Mouse (Mus musculus): ENCODE data around the gene Eef1akmt2. TPM values are rescaled to one million over a fixed set of nuclear protein-coding genes. Genes with fewer than 3 reads are reported as not detected.

Eef1akmt2 gene
- polyA plus RNA-seq (2014; fragmentation: Nextera tagmentation; extraction: Ambion mirVana): 66.5 and 73.7 TPM in 2 replicates

GRCm38 (mm10) chr7:132852173-132852844 is at the start of gene Eef1akmt2:
TSS of gene Eef1akmt2 (minus strand) at chr7:132852673.
- Histone ChIP-seq H3K36me3 (ENCODE audit: control insufficient read depth, insufficient read depth, low read length) (peaks cover 2% of the 10 kb centered on the region; the same call in 1 of the 2 replicates), H3K27ac (ENCODE audit: low read depth, low read length) (peak within 1 kb of the TSS; percentile 95), H3K4me1 (ENCODE audit: control insufficient read depth, insufficient read depth, low read length) (peaks cover 2% of the 10 kb centered on the region; the same call in 1 of the 2 replicates), H3K9me3 (ENCODE audit: control insufficient read depth, low read length) (no peaks in the 10 kb centered on the region), H3K27me3 (ENCODE audit: control insufficient read depth, insufficient read depth, low read length) (no peaks in the 10 kb centered on the region), H3K9ac (ENCODE audit: low read length) (peak within 1 kb of the TSS; percentile 96), H3K4me2 (ENCODE audit: low read depth) (peak within 1 kb of the TSS; percentile 61), H3K4me3 (ENCODE audit: low read depth, low read length) (peak within 1 kb of the TSS; percentile 65)
- under 1% methylated on average over 37 of the region's 37 CpGs for WGBS
- ATAC-seq (ENCODE audit: insufficient read depth, low FRiP score, low TSS enrichment): peak; percentile 95
- DNase-seq (ENCODE audit: low spot score): peak; percentile 91

DNA sequence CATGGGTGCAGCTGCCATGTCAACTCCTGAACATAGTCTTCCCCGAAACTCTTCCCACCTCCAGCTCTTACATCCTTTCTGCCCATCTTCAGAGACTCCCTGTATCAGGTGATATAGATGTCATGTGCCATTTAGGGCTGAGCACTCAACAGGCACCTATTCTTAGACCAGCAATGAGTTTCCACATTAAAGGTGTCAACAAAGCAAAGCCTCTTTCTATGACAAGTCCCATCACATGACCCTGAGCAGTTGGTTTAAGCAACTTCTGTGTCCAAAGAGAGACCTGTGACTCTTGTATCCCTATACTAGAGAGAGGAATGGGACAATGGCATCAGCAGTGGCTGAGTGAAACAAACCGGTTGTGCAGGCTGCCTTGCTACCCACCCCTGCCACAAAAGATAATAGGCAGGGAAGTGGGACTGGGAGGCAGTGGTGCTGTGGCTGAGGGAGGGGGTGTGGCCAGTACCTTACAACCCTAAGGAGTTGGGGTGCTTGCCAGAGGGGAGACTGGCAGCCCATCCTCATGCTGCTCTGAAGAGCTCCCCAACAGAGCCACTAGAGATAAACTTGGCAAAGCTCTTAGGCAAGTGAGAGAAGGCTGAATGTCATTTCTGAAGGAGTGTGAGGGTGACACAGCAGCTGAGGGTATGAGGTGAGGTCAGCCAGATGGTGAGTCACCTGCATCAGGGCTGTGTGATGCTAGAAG is 48.5 kb upstream of the Eef1akmt2 start:
- WGBS: 66% methylated on average over 2 of the region's 2 CpGs

DNA sequence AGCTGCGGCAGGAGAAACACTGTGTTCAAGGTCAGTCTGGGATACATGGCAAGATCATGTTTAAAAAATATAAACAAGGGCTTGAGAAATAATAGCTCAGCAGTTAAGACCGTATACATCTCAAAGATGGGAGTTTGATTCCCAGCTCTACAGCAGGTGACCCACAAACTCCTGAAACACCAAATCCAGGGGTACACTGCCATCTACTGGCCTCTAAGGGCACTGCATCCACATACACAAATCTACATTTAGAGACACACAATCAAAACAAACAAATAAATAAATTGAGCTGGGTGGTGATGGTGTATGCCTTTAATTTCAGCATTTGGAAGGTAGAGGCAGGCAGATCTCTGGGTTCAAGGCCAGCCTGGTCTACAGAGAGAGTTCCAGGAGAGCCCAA is 45.8 kb upstream of the Eef1akmt2 start:
- no peak overlapping the region for H3K4me2 ChIP-seq (ENCODE audit: low read depth)
- H3K9me3 ChIP-seq (ENCODE audit: control insufficient read depth, low read length): no peaks in the 10 kb centered on the region
- no peaks in the 10 kb centered on the region for H3K27me3 ChIP-seq (ENCODE audit: control insufficient read depth, insufficient read depth, low read length)
- DNase-seq (ENCODE audit: low spot score): no peak
- WGBS: 94% methylated on average over 2 of the region's 2 CpGs
- ATAC-seq (ENCODE audit: insufficient read depth, low FRiP score, low TSS enrichment): no peak
- no peaks in the 10 kb centered on the region for H3K36me3 ChIP-seq (ENCODE audit: control insufficient read depth, insufficient read depth, low read length)
- no peak overlapping the region for H3K9ac ChIP-seq (ENCODE audit: low read length)
- no peaks in the 10 kb centered on the region for H3K4me1 ChIP-seq (ENCODE audit: control insufficient read depth, insufficient read depth, low read length)
- no peak overlapping the region for H3K27ac ChIP-seq (ENCODE audit: low read depth, low read length)
- no peak overlapping the region for H3K4me3 ChIP-seq (ENCODE audit: low read depth, low read length)

More for the DNA sequence above, 48.5 kb upstream of the Eef1akmt2 start:
- H3K9me3 ChIP-seq (ENCODE audit: control insufficient read depth, low read length): no peaks in the 10 kb centered on the region
- H3K36me3 ChIP-seq (ENCODE audit: control insufficient read depth, insufficient read depth, low read length): no peaks in the 10 kb centered on the region
- no peak overlapping the region for H3K9ac ChIP-seq (ENCODE audit: low read length)
- DNase-seq (ENCODE audit: low spot score): no peak
- no peak for ATAC-seq (ENCODE audit: insufficient read depth, low FRiP score, low TSS enrichment)
- H3K27ac ChIP-seq (ENCODE audit: low read depth, low read length): no peak overlapping the region
- no peaks in the 10 kb centered on the region for H3K27me3 ChIP-seq (ENCODE audit: control insufficient read depth, insufficient read depth, low read length)
- H3K4me1 ChIP-seq (ENCODE audit: control insufficient read depth, insufficient read depth, low read length): no peaks in the 10 kb centered on the region
- no peak overlapping the region for H3K4me3 ChIP-seq (ENCODE audit: low read depth, low read length)
- H3K4me2 ChIP-seq (ENCODE audit: low read depth): no peak overlapping the region

DNA sequence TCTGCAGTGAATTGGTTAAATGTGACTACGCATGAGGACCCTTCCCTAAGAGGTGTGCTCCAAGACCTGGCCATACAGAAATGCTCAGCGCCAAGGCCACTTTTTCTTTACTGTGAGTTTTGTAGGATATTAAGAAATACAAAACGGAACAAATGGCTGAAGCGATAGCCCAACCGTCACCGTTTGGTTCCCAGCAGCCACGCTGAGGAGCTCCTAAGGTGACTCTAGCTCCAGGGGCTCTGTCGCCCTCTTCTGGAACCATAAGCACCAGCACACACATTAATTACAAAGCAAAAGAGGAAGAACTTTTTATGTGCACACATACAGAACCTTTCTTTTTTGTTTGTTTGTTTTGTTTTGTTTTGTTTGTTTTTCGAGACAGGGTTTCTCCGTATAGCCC is 44.8 kb upstream of the Eef1akmt2 start:
- no peak for DNase-seq (ENCODE audit: low spot score)
- ATAC-seq (ENCODE audit: insufficient read depth, low FRiP score, low TSS enrichment): no peak
- H3K9ac ChIP-seq (ENCODE audit: low read length): no peak overlapping the region
- H3K27me3 ChIP-seq (ENCODE audit: control insufficient read depth, insufficient read depth, low read length): no peaks in the 10 kb centered on the region
- H3K4me1 ChIP-seq (ENCODE audit: control insufficient read depth, insufficient read depth, low read length): no peaks in the 10 kb centered on the region
- no peaks in the 10 kb centered on the region for H3K36me3 ChIP-seq (ENCODE audit: control insufficient read depth, insufficient read depth, low read length)
- no peak overlapping the region for H3K27ac ChIP-seq (ENCODE audit: low read depth, low read length)
- no peaks in the 10 kb centered on the region for H3K9me3 ChIP-seq (ENCODE audit: control insufficient read depth, low read length)
- H3K4me2 ChIP-seq (ENCODE audit: low read depth): no peak overlapping the region
- WGBS: 81% methylated on average over 10 of the region's 10 CpGs
- no peak overlapping the region for H3K4me3 ChIP-seq (ENCODE audit: low read depth, low read length)

GRCm38 (mm10) chr7:132896206-132896815 is 43.8 kb upstream of the Eef1akmt2 start:
- no peak overlapping the region for H3K9ac ChIP-seq (ENCODE audit: low read length)
- DNase-seq (ENCODE audit: low spot score): no peak
- ATAC-seq (ENCODE audit: insufficient read depth, low FRiP score, low TSS enrichment): no peak
- H3K4me1 ChIP-seq (ENCODE audit: control insufficient read depth, insufficient read depth, low read length): no peaks in the 10 kb centered on the region
- no peaks in the 10 kb centered on the region for H3K36me3 ChIP-seq (ENCODE audit: control insufficient read depth, insufficient read depth, low read length)
- H3K9me3 ChIP-seq (ENCODE audit: control insufficient read depth, low read length): no peaks in the 10 kb centered on the region
- H3K4me2 ChIP-seq (ENCODE audit: low read depth): no peak overlapping the region
- 91% methylated on average over 9 of the region's 9 CpGs for WGBS
- H3K27ac ChIP-seq (ENCODE audit: low read depth, low read length): no peak overlapping the region
- no peak overlapping the region for H3K4me3 ChIP-seq (ENCODE audit: low read depth, low read length)
- no peaks in the 10 kb centered on the region for H3K27me3 ChIP-seq (ENCODE audit: control insufficient read depth, insufficient read depth, low read length)

GRCm38 (mm10) chr7:132894841-132895555 is 42.5 kb upstream of the Eef1akmt2 start:
- DNase-seq (ENCODE audit: low spot score): no peak
- Histone ChIP-seq H3K4me2 (ENCODE audit: low read depth) (no peak overlapping the region), H3K4me3 (ENCODE audit: low read depth, low read length) (no peak overlapping the region), H3K9me3 (ENCODE audit: control insufficient read depth, low read length) (no peaks in the 10 kb centered on the region), H3K4me1 (ENCODE audit: control insufficient read depth, insufficient read depth, low read length) (no peaks in the 10 kb centered on the region), H3K36me3 (ENCODE audit: control insufficient read depth, insufficient read depth, low read length) (no peaks in the 10 kb centered on the region), H3K27me3 (ENCODE audit: control insufficient read depth, insufficient read depth, low read length) (no peaks in the 10 kb centered on the region), H3K9ac (ENCODE audit: low read length) (no peak overlapping the region), H3K27ac (ENCODE audit: low read depth, low read length) (no peak overlapping the region)
- whole genome bisulfite sequencing: 84% methylated on average over 7 of the region's 7 CpGs
- ATAC-seq (ENCODE audit: insufficient read depth, low FRiP score, low TSS enrichment): no peak

- Histone ChIP-seq H3K9me3 (ENCODE audit: control insufficient read depth, low read length) (no peaks in the 10 kb centered on the region), H3K4me3 (ENCODE audit: low read depth, low read length) (no peak overlapping the region), H3K4me2 (ENCODE audit: low read depth) (no peak overlapping the region), H3K27me3 (ENCODE audit: control insufficient read depth, insufficient read depth, low read length) (no peaks in the 10 kb centered on the region), H3K36me3 (ENCODE audit: control insufficient read depth, insufficient read depth, low read length) (no peaks in the 10 kb centered on the region), H3K9ac (ENCODE audit: low read length) (no peak overlapping the region), H3K4me1 (ENCODE audit: control insufficient read depth, insufficient read depth, low read length) (no peaks in the 10 kb centered on the region), H3K27ac (ENCODE audit: low read depth, low read length) (no peak overlapping the region)
- WGBS: 84% methylated on average over 1 of the region's 1 CpGs
- no peak for ATAC-seq (ENCODE audit: insufficient read depth, low FRiP score, low TSS enrichment)
- no peak for DNase-seq (ENCODE audit: low spot score)
Observed at GRCm38 (mm10) chr7:132893336-132893735, 40.9 kb upstream of the Eef1akmt2 start.

DNA sequence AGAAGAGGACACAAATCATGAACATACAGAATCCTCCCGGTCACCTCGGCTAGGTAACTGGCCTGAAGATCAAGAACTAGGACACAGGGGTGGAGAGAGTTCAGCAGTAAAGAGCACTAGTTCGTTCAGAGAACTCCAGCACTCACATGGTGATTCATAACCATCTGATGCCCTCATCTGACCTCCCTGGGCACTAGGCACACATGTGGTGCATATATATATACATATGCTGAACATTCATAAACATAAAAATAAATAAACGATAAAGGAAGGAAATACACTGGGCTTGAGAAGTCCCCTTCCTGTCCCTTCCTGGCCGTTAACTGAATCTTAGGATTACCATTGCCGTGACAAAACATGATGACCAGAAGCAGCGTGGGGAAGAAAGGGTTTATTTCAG is 40.3 kb upstream of the Eef1akmt2 start:
- H3K9me3 ChIP-seq (ENCODE audit: control insufficient read depth, low read length): no peaks in the 10 kb centered on the region
- 78% methylated on average over 7 of the region's 7 CpGs for WGBS
- no peak overlapping the region for H3K4me2 ChIP-seq (ENCODE audit: low read depth)
- DNase-seq (ENCODE audit: low spot score) (no peak), ATAC-seq (ENCODE audit: insufficient read depth, low FRiP score, low TSS enrichment) (no peak)
- H3K4me3 ChIP-seq (ENCODE audit: low read depth, low read length): no peak overlapping the region
- H3K36me3 ChIP-seq (ENCODE audit: control insufficient read depth, insufficient read depth, low read length): no peaks in the 10 kb centered on the region
- H3K27me3 ChIP-seq (ENCODE audit: control insufficient read depth, insufficient read depth, low read length): no peaks in the 10 kb centered on the region
- H3K27ac ChIP-seq (ENCODE audit: low read depth, low read length): no peak overlapping the region
- H3K9ac ChIP-seq (ENCODE audit: low read length): no peak overlapping the region
- no peaks in the 10 kb centered on the region for H3K4me1 ChIP-seq (ENCODE audit: control insufficient read depth, insufficient read depth, low read length)
